Mouse (Mus musculus): ENCODE measurements around the gene Prdm2. TPM values are rescaled to one million over a fixed set of nuclear protein-coding genes. Genes with fewer than 3 reads are reported as not detected.

Gene Prdm2
- 10 to 100 TPM; 18.7 to 19.8 TPM for total RNA-seq (2021)
- long read RNA-seq, experiment 1, partial matches to known transcripts = 2 of 2 reads
- long read RNA-seq, experiment 1, other reads (novel, unspliced or antisense) = 0 of 2 reads
- long read RNA-seq, experiment 2, partial matches to known transcripts = 1 of 6 reads
- long read RNA-seq, experiment 2, other reads (novel, unspliced or antisense) = 5 of 6 reads

GRCm38 (mm10) chr4:143212341-143213174, at the start of gene Prdm2:
Prdm2 (minus strand) TSS chr4:143212995.
- intact Hi-C loops (cut with DNase I; ENCODE audit: low total_unique reads) = no loop called here
- DNase-seq = peak; percentile 64

- intact Hi-C loops (cut with DNase I; ENCODE audit: low total_unique reads) = loop anchor here (5.0 kb wide), 2 partner anchors 52 to 122 kb away; no protein-coding TSS in a partner anchor
- no peak for DNase-seq
Measured at GRCm38 (mm10) chr4:143259718-143260349, 47.0 kb upstream of the Prdm2 start.

DNA sequence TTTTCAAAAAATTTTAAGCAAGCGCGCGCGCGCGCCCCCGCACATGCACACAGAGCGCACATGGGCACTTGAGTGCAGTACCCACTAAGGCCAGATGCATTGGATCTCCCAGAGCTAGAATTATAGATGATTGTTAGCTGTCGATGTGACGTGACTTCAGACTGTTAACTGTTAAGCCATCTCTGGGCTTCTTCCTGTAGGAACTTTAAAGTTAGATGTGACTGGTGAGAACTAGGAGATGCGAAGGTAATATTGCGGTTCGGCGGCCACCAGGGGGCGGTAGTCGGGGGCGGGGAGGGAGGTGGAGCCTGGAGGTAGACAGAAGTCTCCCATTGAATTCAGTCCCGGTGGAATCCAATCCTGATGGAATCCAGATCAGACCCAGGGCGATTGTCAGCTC, 45.7 kb upstream of the Prdm2 start:
- peak; percentile 69 for DNase-seq
- intact Hi-C loops (cut with DNase I; ENCODE audit: low total_unique reads) = loop anchor here (5.0 kb wide), 1 partner anchor 124 kb away; no protein-coding TSS in a partner anchor

DNA sequence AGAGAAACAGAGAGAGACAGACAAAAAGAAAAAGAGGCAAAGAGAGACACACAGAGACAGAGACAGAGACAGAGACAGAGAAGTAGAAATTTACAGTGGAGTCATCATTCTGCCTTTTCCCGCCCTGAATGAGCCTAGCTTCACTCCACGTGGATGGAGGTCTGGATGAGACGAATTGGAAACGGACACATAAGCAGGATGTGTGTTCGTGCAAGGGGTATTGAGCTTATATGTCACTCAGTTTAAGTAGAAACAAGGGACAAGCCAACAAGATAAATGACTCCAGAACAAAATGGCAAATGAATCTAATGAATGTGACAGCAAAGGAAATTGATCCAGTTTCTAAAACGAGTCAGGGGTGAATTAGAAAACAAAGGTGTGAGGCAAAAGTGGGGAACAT, 45.2 kb upstream of the Prdm2 start:
- intact Hi-C loops (cut with DNase I; ENCODE audit: low total_unique reads) = loop anchor here (5.0 kb wide), 1 partner anchor 124 kb away; no protein-coding TSS in a partner anchor
- no peak for DNase-seq

- intact Hi-C loops (cut with DNase I; ENCODE audit: low total_unique reads) = loop anchor here (5.0 kb wide), 1 partner anchor 127 kb away; no protein-coding TSS in a partner anchor
- DNase-seq = no peak
Measured at GRCm38 (mm10) chr4:143255541-143255940, 42.7 kb upstream of the Prdm2 start.

GRCm38 (mm10) chr4:143253356-143253755, 40.6 kb upstream of the Prdm2 start:
- no peak for DNase-seq
- intact Hi-C loops (cut with DNase I; ENCODE audit: low total_unique reads) = no loop called here

DNA sequence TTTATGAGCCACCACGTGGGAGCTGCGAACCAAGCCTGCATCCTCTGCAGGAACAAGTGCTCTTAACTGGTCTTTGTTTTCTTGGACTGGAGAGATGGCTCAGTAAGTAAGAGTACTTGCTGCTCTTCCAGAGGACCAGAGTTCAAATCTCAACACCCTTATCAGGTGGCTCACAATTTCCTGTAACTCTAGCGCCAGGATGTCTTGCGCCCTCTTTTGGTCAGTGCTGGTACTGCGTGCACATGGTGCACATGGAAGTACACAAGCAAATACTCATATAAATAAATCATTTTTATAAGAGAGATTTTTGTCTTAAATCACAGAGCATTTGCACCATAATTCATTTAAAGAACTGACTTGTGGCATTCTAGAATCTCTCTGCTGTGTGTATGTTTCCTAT, 35.3 kb upstream of the Prdm2 start:
- no peak for DNase-seq
- intact Hi-C loops (cut with DNase I; ENCODE audit: low total_unique reads) = no loop called here

DNA sequence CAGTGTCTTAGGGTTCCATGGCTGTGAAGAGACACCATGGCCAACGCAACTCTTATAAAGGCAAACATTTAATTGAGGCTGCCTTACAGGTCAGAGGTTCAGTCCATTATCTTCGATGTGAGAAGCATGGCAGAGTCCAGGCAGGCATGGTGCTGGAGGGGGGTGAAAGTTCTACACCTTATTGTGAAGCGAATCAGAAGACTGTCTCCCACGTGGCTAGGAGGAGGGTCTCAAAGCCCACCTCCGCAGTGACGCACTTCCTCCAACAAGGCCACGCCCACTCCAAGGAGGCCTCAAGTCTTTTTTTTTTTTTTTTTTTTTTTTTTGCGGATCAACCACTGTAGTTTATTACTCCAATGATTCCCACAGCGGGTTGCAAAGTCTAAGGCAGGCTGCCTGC, 28.5 kb upstream of the Prdm2 start:
- intact Hi-C loops (cut with DNase I; ENCODE audit: low total_unique reads) = no loop called here
- DNase-seq = no peak

DNA sequence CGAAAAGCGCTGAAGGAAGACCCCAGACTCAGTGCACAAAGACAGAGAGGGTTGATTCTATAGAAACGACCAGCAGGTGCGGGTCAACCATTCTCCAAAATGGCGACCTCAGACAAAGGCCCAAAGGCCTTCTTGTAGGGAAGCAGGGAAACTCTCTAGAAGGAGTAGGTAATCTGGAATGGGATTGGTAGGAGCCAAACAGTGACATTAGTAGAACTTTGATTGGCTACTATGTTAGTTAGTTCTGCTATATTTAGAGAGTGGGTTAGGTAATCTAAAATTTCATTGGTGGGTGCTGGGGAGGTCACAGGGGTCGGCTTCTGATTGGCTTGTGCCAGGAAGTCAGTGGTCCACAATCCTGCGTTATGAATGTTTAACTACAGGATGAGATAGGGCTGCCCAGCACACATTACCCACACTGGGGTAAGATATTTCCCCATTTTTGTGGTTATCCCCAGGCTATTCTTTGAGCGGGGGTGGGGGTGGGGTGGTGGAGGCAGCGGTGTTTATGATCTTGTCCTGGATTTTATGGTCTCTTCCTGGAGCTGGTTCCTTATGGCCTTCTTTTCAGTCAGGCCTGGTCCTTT, 26.9 kb upstream of the Prdm2 start:
- intact Hi-C loops (cut with DNase I; ENCODE audit: low total_unique reads) = loop anchor here (2.0 to 5.0 kb wide), 2 partner anchors 127 to 211 kb away; no protein-coding TSS in a partner anchor
- no peak for DNase-seq

DNA sequence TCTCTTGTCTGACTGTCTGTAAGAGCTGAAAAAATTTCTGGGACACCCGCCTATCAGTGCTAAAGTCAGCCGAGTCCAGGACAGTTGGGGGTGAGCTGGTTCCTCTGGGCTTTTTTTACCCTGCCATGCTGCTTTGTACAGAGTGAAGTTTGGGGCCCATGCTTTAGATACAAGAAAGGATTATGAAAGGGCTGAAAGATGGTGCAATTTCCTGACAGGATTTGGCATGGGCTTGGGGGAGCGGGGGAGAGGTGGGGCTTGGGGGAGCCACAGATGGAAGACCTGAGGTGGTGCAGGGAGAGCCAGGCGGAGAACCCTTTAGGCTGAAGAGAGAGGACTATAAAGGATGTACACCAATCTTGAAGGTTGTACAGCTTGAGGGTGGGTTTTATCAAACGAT, 26.3 kb upstream of the Prdm2 start:
- intact Hi-C loops (cut with DNase I; ENCODE audit: low total_unique reads) = loop anchor here (2.0 to 5.0 kb wide), 2 partner anchors 127 to 210 kb away; no protein-coding TSS in a partner anchor
- no peak for DNase-seq

GRCm38 (mm10) chr4:143238241-143239031, 25.6 kb upstream of the Prdm2 start:
- intact Hi-C loops (cut with DNase I; ENCODE audit: low total_unique reads) = loop anchor here (2.0 to 5.0 kb wide), 2 partner anchors 126 to 210 kb away; no protein-coding TSS in a partner anchor
- peak; percentile 40 for DNase-seq

GRCm38 (mm10) chr4:143231790-143232422, 19.1 kb upstream of the Prdm2 start:
- DNase-seq = no peak
- intact Hi-C loops (cut with DNase I; ENCODE audit: low total_unique reads) = no loop called here

GRCm38 (mm10) chr4:143231110-143231509, 18.3 kb upstream of the Prdm2 start:
- DNase-seq = no peak
- intact Hi-C loops (cut with DNase I; ENCODE audit: low total_unique reads) = no loop called here

GRCm38 (mm10) chr4:143227976-143228375, 15.2 kb upstream of the Prdm2 start:
- intact Hi-C loops (cut with DNase I; ENCODE audit: low total_unique reads) = no loop called here
- DNase-seq = no peak

- intact Hi-C loops (cut with DNase I; ENCODE audit: low total_unique reads) = no loop called here
- DNase-seq = no peak
Measured at GRCm38 (mm10) chr4:143225886-143226285, 13.1 kb upstream of the Prdm2 start.

- intact Hi-C loops (cut with DNase I; ENCODE audit: low total_unique reads) = no loop called here
- no peak for DNase-seq
Measured at GRCm38 (mm10) chr4:143219316-143219751, 6.5 kb upstream of the Prdm2 start.

GRCm38 (mm10) chr4:143218858-143219257, 6.1 kb upstream of the Prdm2 start:
- intact Hi-C loops (cut with DNase I; ENCODE audit: low total_unique reads) = no loop called here
- no peak for DNase-seq

GRCm38 (mm10) chr4:143217189-143217588, 4.4 kb upstream of the Prdm2 start:
- DNase-seq = no peak
- intact Hi-C loops (cut with DNase I; ENCODE audit: low total_unique reads) = no loop called here

Measured in gastrocnemius, postnatal 14 days (tissue).